Mouse (Mus musculus) spleen, adult 2 months (tissue): Measurements from ENCODE around the gene Gm45521. TPM values are rescaled to one million over a fixed set of nuclear protein-coding genes. Genes with fewer than 3 reads are reported as not detected.

Experiments used
- DNase-seq, 2 experiments: peaks; one replicate each; pipeline versions ENCODE4 v3.0.0 to v3.0.0-alpha.2; 2012 to 2021; ENCODE audit warnings: low spot score in 2 of 2, low read depth in 1 of 2
- H3K27ac ChIP-seq: fragments of 200-500 bp; 2 replicates; pipeline ENCODE4 v1.5.1; 2012; ENCODE audit warnings: low read length, inconsistent platforms; ENCODE audit not compliant: insufficient read depth
- H3K27me3 ChIP-seq: fragments of 200-500 bp; 2 replicates; pipeline ENCODE4 v1.6.1; 2012; ENCODE audit warnings: mild to moderate bottlenecking, moderate library complexity, low read length, inconsistent platforms; ENCODE audit not compliant: control insufficient read depth, insufficient read depth
- H3K36me3 ChIP-seq: fragments of 200-500 bp; 2 replicates; pipeline ENCODE4 v1.6.1; 2012; ENCODE audit warnings: mild to moderate bottlenecking, low read length, inconsistent platforms; ENCODE audit not compliant: control insufficient read depth, insufficient read depth
- H3K4me1 ChIP-seq: fragments of 200-500 bp; 2 replicates; pipeline ENCODE4 v1.6.1; 2011; ENCODE audit warnings: inconsistent platforms; ENCODE audit not compliant: control insufficient read depth, insufficient read depth, insufficient read length
- H3K4me3 ChIP-seq: fragments of 200-500 bp; 2 replicates; pipeline ENCODE4 v1.5.1; 2011; ENCODE audit warnings: mild to moderate bottlenecking, inconsistent platforms; ENCODE audit not compliant: insufficient read depth, insufficient read length; ENCODE audit errors: extremely low read depth
- CTCF ChIP-seq: fragments of 200-500 bp; IDR thresholded peaks from 2 replicates; pipeline ENCODE4 v1.5.1; 2011; ENCODE audit warnings: mild to moderate bottlenecking, inconsistent platforms; ENCODE audit not compliant: insufficient read depth, insufficient read length, insufficient replicate concordance; ENCODE audit errors: extremely low read depth
- POLR2A ChIP-seq: fragments of 200-500 bp; IDR thresholded peaks from 2 replicates; pipeline ENCODE4 v1.6.1; 2011; ENCODE audit warnings: low read depth, low read length, inconsistent platforms
- WGBS: fragments of 180-500 bp; shearing (Covaris S2); methylation state at CpG from one replicate; pipeline ENCODE4 v1.1.7; 2018; 5-methylcytosine and 5-hydroxymethylcytosine counted together
- polyA plus RNA-seq: library from polyadenylated mRNA; depleted of rRNA; stranded (reverse); fragments of >200 nt; gene quantifications from 2 replicates; pipeline ENCODE4 v1.2.3, GENCODE M21; 2012

Gene Gm45521
- polyA plus RNA-seq, 1 experiment = not detected

GRCm38 (mm10) chr14:7951234-7951633 lies 5.9 kb upstream of the Gm45521 start:
- Histone ChIP-seq H3K27me3 (no peaks in the 10 kb centered on the region), H3K4me3 (no peak overlapping the region), H3K36me3 (no peaks in the 10 kb centered on the region; the same call in 1 of the 2 replicates), H3K4me1 (no peaks in the 10 kb centered on the region), H3K27ac (no peak overlapping the region)
- TF ChIP-seq CTCF (no peak), POLR2A (no peak)
- WGBS = 93% methylated on average over 9 of the region's 9 CpGs
- no peak for DNase-seq

GRCm38 (mm10) chr14:7952610-7953254 lies 4.4 kb upstream of the Gm45521 start:
- Histone ChIP-seq H3K27ac (no peak overlapping the region), H3K27me3 (no peaks in the 10 kb centered on the region), H3K36me3 (no peaks in the 10 kb centered on the region; the same call in 1 of the 2 replicates), H3K4me1 (no peaks in the 10 kb centered on the region), H3K4me3 (no peak overlapping the region)
- DNase-seq = no peak
- WGBS = 80% methylated on average over 12 of the region's 12 CpGs
- TF ChIP-seq POLR2A (no peak), CTCF (no peak)

- Histone ChIP-seq H3K27me3 (no peaks in the 10 kb centered on the region), H3K4me3 (no peak overlapping the region), H3K27ac (no peak overlapping the region), H3K36me3 (no peaks in the 10 kb centered on the region; the same call in 1 of the 2 replicates), H3K4me1 (no peaks in the 10 kb centered on the region)
- DNase-seq = no peak
- no peak for TF ChIP-seq POLR2A
- TF ChIP-seq CTCF = no peak
- WGBS = 81% methylated on average over 6 of the region's 6 CpGs
These were observed 3.0 kb upstream of the Gm45521 start for GRCm38 (mm10) chr14:7954071-7954471.

- TF ChIP-seq POLR2A = no peak
- TF ChIP-seq CTCF = no peak
- WGBS = 89% methylated on average over 10 of the region's 10 CpGs
- no peak overlapping the region for H3K27ac ChIP-seq
These were observed 661 bp upstream of the Gm45521 start for GRCm38 (mm10) chr14:7956427-7956826.

GRCm38 (mm10) chr14:7960616-7961015 lies 3.5 kb downstream of the Gm45521 start:
- Histone ChIP-seq H3K4me1 (no peaks in the 10 kb centered on the region), H3K4me3 (no peak overlapping the region), H3K27ac (no peak overlapping the region), H3K27me3 (no peaks in the 10 kb centered on the region), H3K36me3 (no peaks in the 10 kb centered on the region)
- WGBS = 75% methylated on average over 11 of the region's 11 CpGs
- TF ChIP-seq CTCF (no peak), POLR2A (no peak)
- no peak for DNase-seq

More at GRCm38 (mm10) chr14:7956427-7956826, 661 bp upstream of the Gm45521 start:
- no peak for DNase-seq
- Histone ChIP-seq H3K4me3 (no peak overlapping the region), H3K27me3 (no peaks in the 10 kb centered on the region), H3K36me3 (no peaks in the 10 kb centered on the region), H3K4me1 (no peaks in the 10 kb centered on the region)

GRCm38 (mm10) chr14:7961714-7962113 lies 4.6 kb downstream of the Gm45521 start:
- no peak for TF ChIP-seq POLR2A
- TF ChIP-seq CTCF = no peak
- 66% methylated on average over 5 of the region's 5 CpGs for WGBS
- H3K4me1 ChIP-seq = no peaks in the 10 kb centered on the region
- no peak overlapping the region for H3K27ac ChIP-seq
- no peak for DNase-seq
- no peak overlapping the region for H3K4me3 ChIP-seq
- H3K27me3 ChIP-seq = no peaks in the 10 kb centered on the region
- no peaks in the 10 kb centered on the region for H3K36me3 ChIP-seq

- Histone ChIP-seq H3K4me1 (no peaks in the 10 kb centered on the region), H3K36me3 (no peaks in the 10 kb centered on the region), H3K27ac (no peak overlapping the region), H3K4me3 (no peak overlapping the region), H3K27me3 (no peaks in the 10 kb centered on the region)
- WGBS = 87% methylated on average over 2 of the region's 2 CpGs
- TF ChIP-seq CTCF (no peak), POLR2A (no peak)
- no peak for DNase-seq
These were observed 5.5 kb downstream of the Gm45521 start for GRCm38 (mm10) chr14:7962626-7963025.
